Mouse (Mus musculus): ENCODE measurements around the gene Rbl1.

GRCm38 (mm10) chr2:157220108-157220507 is 15.8 kb upstream of the Rbl1 start:
- TF ChIP-seq CTCF (IDR thresholded peaks at IDR 0.05; ENCODE audit: low read depth, low read length) (no peak), GATA1 (IDR thresholded peaks at IDR 0.05; ENCODE audit: borderline replicate concordance, low read length) (no peak)
